Mouse (Mus musculus) limb, embryonic 14.5 days (tissue): ENCODE results near the gene Cachd1. TPM values are rescaled to one million over a fixed set of nuclear protein-coding genes. Genes with fewer than 3 reads are reported as not detected.

Experiments
- ATAC-seq: fragments of 200-750 bp; cut with Nextera tagmentation; 2 replicates; pipeline ENCODE4 v1.8.0; 2017; ENCODE audit warnings: low read depth, moderate number of reproducible peaks, moderate TSS enrichment; ENCODE audit not compliant: low FRiP score
- DNase-seq: peaks from one replicate; pipeline ENCODE4 v3.0.0-alpha.2; 2015; ENCODE audit warnings: low spot score
- H3K27ac ChIP-seq: fragments of 300-500 bp; sonication (generic); replicated peaks from 2 replicates; pipeline ENCODE4 v1.5.1; 2014; ENCODE audit warnings: low read depth, mild to moderate bottlenecking, low read length, moderate library complexity, mixed read lengths
- H3K27me3 ChIP-seq: fragments of 300-500 bp; sonication (generic); 2 replicates; pipeline ENCODE4 v1.6.1; 2014; ENCODE audit warnings: low read length, mixed read lengths; ENCODE audit not compliant: control insufficient read depth, insufficient read depth
- H3K36me3 ChIP-seq: fragments of 300-500 bp; sonication (generic); 2 replicates; pipeline ENCODE4 v1.6.1; 2014; ENCODE audit warnings: mild to moderate bottlenecking, low read length, moderate library complexity, mixed read lengths; ENCODE audit not compliant: control insufficient read depth, insufficient read depth
- H3K4me1 ChIP-seq: fragments of 300-500 bp; sonication (generic); 2 replicates; pipeline ENCODE4 v1.6.1; 2014; ENCODE audit warnings: antibody characterized with exemption, low read length, mixed read lengths; ENCODE audit not compliant: control insufficient read depth, insufficient read depth
- H3K4me2 ChIP-seq: fragments of 300-500 bp; sonication (generic); replicated peaks from 2 replicates; pipeline ENCODE4 v1.6.1; 2014; ENCODE audit warnings: low read depth, mild to moderate bottlenecking, low read length, moderate library complexity; ENCODE audit not compliant: severe bottlenecking
- H3K4me3 ChIP-seq: fragments of 300-500 bp; sonication (generic); replicated peaks from 2 replicates; pipeline ENCODE4 v1.5.1; 2014; ENCODE audit warnings: low read length
- H3K9ac ChIP-seq: fragments of 300-500 bp; sonication (generic); 2 replicates; pipeline ENCODE4 v1.6.1; 2014; ENCODE audit warnings: mild to moderate bottlenecking, low read depth, low read length, moderate library complexity; ENCODE audit not compliant: severe bottlenecking
- H3K9me3 ChIP-seq: fragments of 300-500 bp; sonication (generic); 2 replicates; pipeline ENCODE4 v1.6.1; 2016; ENCODE audit warnings: low read length; ENCODE audit not compliant: control insufficient read depth
- POLR2A ChIP-seq: fragments of 200-500 bp; IDR thresholded peaks from 2 replicates; pipeline ENCODE4 v1.8.0; 2012; ENCODE audit warnings: inconsistent platforms, mild to moderate bottlenecking, moderate library complexity, borderline replicate concordance; ENCODE audit not compliant: insufficient read depth, insufficient read length; ENCODE audit errors: extremely low read depth
- WGBS: fragments of 180-500 bp; shearing (Covaris S2); extraction: QIAGEN DNeasy Blood & Tissue Kit; methylation state at CpG from one replicate; pipeline ENCODE4 v1.1.7; 2014; 5-methylcytosine and 5-hydroxymethylcytosine counted together
- polyA plus RNA-seq, 2 experiments: library from polyadenylated mRNA; depleted of rRNA in 1 of 2; stranded (reverse) in 1 of 2; unstranded in 1 of 2; fragments of >200 nt; fragmentation: Nextera tagmentation in 1 of 2; extraction: Ambion mirVana in 1 of 2; gene quantifications; 2 replicates each; pipeline versions ENCODE4 v1.2.1 to v1.2.3; 2012 to 2014

Gene Cachd1
- polyA plus RNA-seq, 2 experiments = 37.3 to 103 TPM

- 81% methylated on average over 4 of the region's 4 CpGs for WGBS
- TF ChIP-seq POLR2A = no peak
- Histone ChIP-seq H3K4me1 (no peaks in the 10 kb centered on the region), H3K36me3 (peaks cover 20% of the 10 kb centered on the region), H3K27me3 (no peaks in the 10 kb centered on the region), H3K9ac (no peak overlapping the region), H3K27ac (no peak overlapping the region), H3K4me2 (no peak overlapping the region), H3K9me3 (no peaks in the 10 kb centered on the region), H3K4me3 (no peak overlapping the region)
- DNase-seq (no peak), ATAC-seq (no peak)
Observed at GRCm38 (mm10) chr4:101009092-101009491, 232.6 kb downstream of the Cachd1 start.

GRCm38 (mm10) chr4:101017806-101018205, 241.3 kb downstream of the Cachd1 start:
- ATAC-seq = no peak
- no peaks in the 10 kb centered on the region for H3K4me1 ChIP-seq

GRCm38 (mm10) chr4:101020596-101020995, 244.1 kb downstream of the Cachd1 start, which contains the start of gene Gm10577:
Gm10577 (minus strand) TSS chr4:101020696.
- ATAC-seq = no peak
- Histone ChIP-seq H3K9ac (no peak within 1 kb of the TSS), H3K36me3 (no peaks in the 10 kb centered on the region), H3K4me2 (no peak within 1 kb of the TSS), H3K27ac (no peak within 1 kb of the TSS), H3K9me3 (peaks cover 10% of the 10 kb centered on the region), H3K4me3 (no peak within 1 kb of the TSS), H3K27me3 (no peaks in the 10 kb centered on the region), H3K4me1 (no peaks in the 10 kb centered on the region)
- TF ChIP-seq POLR2A = no peak
- DNase-seq = no peak
- WGBS = 85% methylated on average over 4 of the region's 4 CpGs

More at GRCm38 (mm10) chr4:101017806-101018205, 241.3 kb downstream of the Cachd1 start:
- H3K36me3 ChIP-seq = no peaks in the 10 kb centered on the region
- no peak overlapping the region for H3K9ac ChIP-seq
- no peak for DNase-seq
- H3K9me3 ChIP-seq = peaks cover 8% of the 10 kb centered on the region
- TF ChIP-seq POLR2A = no peak
- H3K27ac ChIP-seq = no peak overlapping the region
- no peak overlapping the region for H3K4me2 ChIP-seq
- no peak overlapping the region for H3K4me3 ChIP-seq
- 92% methylated on average over 4 of the region's 4 CpGs for WGBS
- no peaks in the 10 kb centered on the region for H3K27me3 ChIP-seq

- Histone ChIP-seq H3K4me2 (no peak overlapping the region), H3K27ac (no peak overlapping the region), H3K27me3 (no peaks in the 10 kb centered on the region), H3K9ac (no peak overlapping the region), H3K4me1 (no peaks in the 10 kb centered on the region), H3K4me3 (no peak overlapping the region), H3K36me3 (no peaks in the 10 kb centered on the region), H3K9me3 (peaks cover 10% of the 10 kb centered on the region)
- no peak for TF ChIP-seq POLR2A
- DNase-seq = no peak
- ATAC-seq = no peak
- 76% methylated on average over 5 of the region's 5 CpGs for WGBS
Observed at GRCm38 (mm10) chr4:101026566-101026965, 250.1 kb downstream of the Cachd1 start.

- Histone ChIP-seq H3K9me3 (peaks cover 10% of the 10 kb centered on the region), H3K27me3 (no peaks in the 10 kb centered on the region), H3K4me2 (no peak overlapping the region), H3K27ac (no peak overlapping the region), H3K36me3 (no peaks in the 10 kb centered on the region), H3K4me3 (no peak overlapping the region), H3K9ac (no peak overlapping the region), H3K4me1 (no peaks in the 10 kb centered on the region)
- WGBS = 75% methylated on average over 2 of the region's 2 CpGs
- ATAC-seq (no peak), DNase-seq (no peak)
- TF ChIP-seq POLR2A = no peak
Observed at GRCm38 (mm10) chr4:101026995-101027394, 250.5 kb downstream of the Cachd1 start.
